Mouse (Mus musculus) neural tube, embryonic 12.5 days (tissue): ENCODE results near the gene Slc7a15. TPM values are rescaled to one million over a fixed set of nuclear protein-coding genes. Genes with fewer than 3 reads are reported as not detected.

Source experiments
- ATAC-seq: fragments of 200-750 bp; cut with Nextera tagmentation; 2 replicates; pipeline ENCODE4 v1.8.0; 2017; ENCODE audit warnings: low read depth, mild to moderate bottlenecking, moderate TSS enrichment, moderate library complexity; ENCODE audit not compliant: low FRiP score
- H3K27ac ChIP-seq: fragments of 300-500 bp; sonication (generic); 2 replicates; pipeline ENCODE4 v1.5.1; 2016
- H3K27me3 ChIP-seq: fragments of 300-500 bp; sonication (generic); replicated peaks from 2 replicates; pipeline ENCODE4 v1.6.1; 2016; ENCODE audit warnings: mild to moderate bottlenecking
- H3K36me3 ChIP-seq: fragments of 300-500 bp; sonication (generic); 2 replicates; pipeline ENCODE4 v1.6.1; 2016; ENCODE audit warnings: mild to moderate bottlenecking
- H3K4me1 ChIP-seq: fragments of 300-500 bp; sonication (generic); 2 replicates; pipeline ENCODE4 v1.6.1; 2016
- H3K4me2 ChIP-seq: fragments of 300-500 bp; sonication (generic); replicated peaks from 2 replicates; pipeline ENCODE4 v1.6.1; 2016; ENCODE audit warnings: mild to moderate bottlenecking
- H3K4me3 ChIP-seq: fragments of 300-500 bp; sonication (generic); 2 replicates; pipeline ENCODE4 v1.5.1; 2016
- H3K9ac ChIP-seq: fragments of 300-500 bp; sonication (generic); 2 replicates; pipeline ENCODE4 v1.6.1; 2016; ENCODE audit warnings: mild to moderate bottlenecking
- H3K9me3 ChIP-seq: fragments of 300-500 bp; sonication (generic); 2 replicates; pipeline ENCODE4 v1.6.1; 2016; ENCODE audit warnings: mild to moderate bottlenecking
- WGBS: fragments of 180-500 bp; shearing (Covaris S2); methylation state at CpG from one replicate; pipeline ENCODE4 v1.1.7; 2016; 5-methylcytosine and 5-hydroxymethylcytosine counted together
- polyA plus RNA-seq: library from polyadenylated mRNA; unstranded; fragments of >200 nt; fragmentation: Nextera tagmentation; extraction: Ambion mirVana; gene quantifications from 2 replicates; pipeline ENCODE4 v1.2.1, GENCODE M21; 2016

The Slc7a15 gene
- polyA plus RNA-seq, 1 experiment from 2014 or later: not detected

DNA sequence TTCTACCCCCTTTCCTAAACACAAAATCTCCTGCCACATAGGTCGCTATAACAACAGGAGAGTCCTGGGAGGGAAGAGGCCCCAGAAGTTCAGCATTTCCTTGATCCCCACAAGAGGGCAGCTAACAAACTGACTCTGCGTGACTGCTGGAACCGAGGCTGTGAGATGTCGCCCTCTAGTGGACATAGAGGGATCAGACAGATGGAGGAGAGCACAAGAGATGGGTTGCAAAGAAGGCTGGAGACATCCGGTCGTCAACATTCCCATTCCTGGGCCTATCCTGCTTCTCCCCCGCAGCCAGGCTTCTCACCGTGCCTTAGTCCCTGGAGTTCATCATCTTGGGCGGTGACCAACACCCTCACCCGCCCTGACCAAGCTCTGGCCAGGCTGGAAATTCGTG, 51.5 kb downstream of the Slc7a15 start:
- Histone ChIP-seq H3K9me3 (no peaks in the 10 kb centered on the region), H3K4me2 (no peak overlapping the region), H3K27me3 (no peaks in the 10 kb centered on the region), H3K27ac (no peak overlapping the region), H3K36me3 (no peaks in the 10 kb centered on the region), H3K9ac (no peak overlapping the region), H3K4me1 (no peaks in the 10 kb centered on the region), H3K4me3 (no peak overlapping the region)
- WGBS: 16% methylated on average over 11 of the region's 11 CpGs
- ATAC-seq: peak; percentile 70

DNA sequence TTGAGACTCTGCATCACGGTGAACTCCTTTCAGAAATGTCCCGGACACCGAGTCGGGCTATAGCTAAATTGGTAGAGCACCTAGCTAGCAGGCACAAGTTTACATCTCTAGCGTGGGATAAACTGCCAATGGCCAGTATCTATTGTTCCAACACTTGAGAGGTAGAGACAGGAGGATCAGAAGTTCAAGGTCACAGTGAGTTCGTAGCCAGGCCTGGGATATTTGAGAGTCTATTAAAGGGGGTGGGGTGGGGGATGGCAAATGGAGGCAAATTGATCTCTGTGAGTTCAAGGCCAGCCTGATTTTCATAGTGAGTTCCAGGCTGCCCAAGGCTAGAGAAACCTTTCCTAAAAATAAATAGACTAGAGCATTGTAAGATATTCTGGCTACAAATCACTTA, 52.1 kb downstream of the Slc7a15 start:
- no peaks in the 10 kb centered on the region for H3K27me3 ChIP-seq
- H3K9ac ChIP-seq: no peak overlapping the region
- no peaks in the 10 kb centered on the region for H3K9me3 ChIP-seq
- no peak overlapping the region for H3K4me3 ChIP-seq
- H3K4me1 ChIP-seq: no peaks in the 10 kb centered on the region
- no peaks in the 10 kb centered on the region for H3K36me3 ChIP-seq
- H3K27ac ChIP-seq: no peak overlapping the region
- H3K4me2 ChIP-seq: no peak overlapping the region
- ATAC-seq: no peak
- 94% methylated on average over 6 of the region's 6 CpGs for WGBS

DNA sequence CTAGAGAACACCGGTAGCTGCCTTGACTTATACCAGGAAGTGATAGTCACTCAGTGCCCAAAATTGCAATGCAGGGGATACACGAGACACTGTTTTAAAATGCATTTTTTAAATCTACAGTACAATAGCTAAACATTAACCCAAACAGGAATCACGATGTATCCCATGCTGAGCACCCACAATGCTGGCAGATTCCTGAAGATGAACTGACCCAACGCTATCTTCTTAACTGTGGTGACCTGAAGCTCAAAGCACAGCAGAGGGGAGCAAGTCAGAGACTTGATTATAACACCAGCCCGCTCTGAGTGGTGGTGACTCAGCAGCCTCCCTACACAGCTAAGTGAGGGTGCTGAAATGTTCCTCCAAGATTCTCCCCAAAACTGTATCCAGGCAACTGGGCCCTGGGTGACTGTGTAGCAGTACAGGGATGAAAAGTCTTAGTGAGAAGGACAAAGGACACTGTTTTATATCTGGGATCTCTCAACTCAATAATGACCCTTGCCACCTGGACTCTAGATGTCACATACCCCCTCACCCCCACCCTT, 53.7 kb downstream of the Slc7a15 start:
- no peaks in the 10 kb centered on the region for H3K27me3 ChIP-seq
- H3K36me3 ChIP-seq: no peaks in the 10 kb centered on the region
- no peaks in the 10 kb centered on the region for H3K4me1 ChIP-seq
- H3K4me2 ChIP-seq: no peak overlapping the region
- 82% methylated on average over 5 of the region's 5 CpGs for WGBS
- H3K9ac ChIP-seq: no peak overlapping the region
- no peaks in the 10 kb centered on the region for H3K9me3 ChIP-seq
- no peak for ATAC-seq
- no peak overlapping the region for H3K27ac ChIP-seq
- no peak overlapping the region for H3K4me3 ChIP-seq

DNA sequence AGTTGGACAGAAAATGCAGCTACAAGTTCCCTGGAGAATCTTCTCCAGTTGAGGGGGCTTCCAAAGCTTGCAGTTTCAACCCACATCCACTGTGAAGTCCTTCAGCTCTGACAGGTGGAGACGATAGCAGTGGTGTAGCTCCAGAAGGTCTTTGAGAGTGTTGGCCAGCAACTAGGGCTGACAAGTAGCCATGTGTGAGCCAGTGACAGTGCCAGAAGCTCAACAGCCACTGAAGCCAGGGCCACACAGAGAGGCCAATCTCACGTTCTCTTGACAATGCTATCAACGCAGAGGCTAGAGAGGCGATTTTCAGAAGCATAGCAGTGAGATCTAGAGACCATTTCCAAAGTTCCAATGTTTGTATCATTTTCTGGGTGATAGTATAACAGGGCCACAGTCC, 56.5 kb downstream of the Slc7a15 start:
- no peaks in the 10 kb centered on the region for H3K4me1 ChIP-seq
- H3K36me3 ChIP-seq: no peaks in the 10 kb centered on the region
- no peaks in the 10 kb centered on the region for H3K27me3 ChIP-seq
- no peaks in the 10 kb centered on the region for H3K9me3 ChIP-seq
- H3K9ac ChIP-seq: no peak overlapping the region
- no peak for ATAC-seq
- H3K4me2 ChIP-seq: no peak overlapping the region
- no peak overlapping the region for H3K4me3 ChIP-seq
- H3K27ac ChIP-seq: no peak overlapping the region
- 87% methylated on average over 4 of the region's 4 CpGs for WGBS

DNA sequence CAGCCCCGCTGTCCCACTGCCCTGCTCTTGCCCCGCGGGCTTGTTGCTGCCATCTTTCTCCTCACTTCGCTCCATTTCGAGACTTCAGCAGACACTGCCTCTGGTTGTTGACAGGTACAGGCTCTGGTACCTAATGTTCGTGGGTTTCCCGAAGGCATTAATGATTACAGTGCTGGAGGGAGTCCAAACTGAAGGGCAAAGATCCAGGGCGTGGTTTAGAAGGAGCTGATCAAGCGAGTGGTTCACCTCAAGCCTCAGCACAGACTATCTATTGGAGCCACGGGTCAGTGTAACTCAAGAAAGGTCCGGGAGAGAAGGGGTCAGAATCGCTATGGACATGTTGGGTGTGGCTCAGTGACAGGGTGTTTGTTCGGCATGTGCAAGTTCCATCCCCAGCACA, 59.4 kb downstream of the Slc7a15 start:
- Histone ChIP-seq H3K4me1 (no peaks in the 10 kb centered on the region), H3K4me2 (no peak overlapping the region), H3K27me3 (no peaks in the 10 kb centered on the region), H3K9ac (no peak overlapping the region), H3K4me3 (no peak overlapping the region), H3K9me3 (no peaks in the 10 kb centered on the region), H3K27ac (no peak overlapping the region), H3K36me3 (no peaks in the 10 kb centered on the region)
- no peak for ATAC-seq
- WGBS: 90% methylated on average over 13 of the region's 13 CpGs

DNA sequence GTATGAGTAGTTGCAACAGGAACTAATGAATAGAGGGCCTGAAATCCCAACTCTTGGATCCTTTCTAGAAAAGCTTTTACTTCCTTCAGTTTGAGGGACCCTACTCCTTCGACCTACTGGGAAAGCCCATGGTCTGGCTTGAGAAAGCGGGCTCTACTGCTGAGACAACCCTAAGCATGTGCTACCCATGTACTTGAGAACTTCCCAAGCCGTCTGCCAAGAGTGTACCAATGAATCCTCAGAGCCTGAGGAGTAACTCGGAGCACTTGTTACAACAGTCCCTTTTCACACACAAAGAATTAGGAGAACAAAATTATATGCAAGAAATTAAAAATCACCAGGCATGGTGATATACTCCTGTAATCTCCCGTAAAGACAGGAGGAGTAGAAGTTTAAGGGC, 61.6 kb downstream of the Slc7a15 start:
- WGBS: 89% methylated on average over 5 of the region's 5 CpGs
- Histone ChIP-seq H3K27ac (no peak overlapping the region), H3K4me2 (no peak overlapping the region), H3K9ac (no peak overlapping the region), H3K4me3 (no peak overlapping the region), H3K36me3 (no peaks in the 10 kb centered on the region), H3K4me1 (no peaks in the 10 kb centered on the region), H3K27me3 (no peaks in the 10 kb centered on the region), H3K9me3 (no peaks in the 10 kb centered on the region)
- ATAC-seq: no peak

DNA sequence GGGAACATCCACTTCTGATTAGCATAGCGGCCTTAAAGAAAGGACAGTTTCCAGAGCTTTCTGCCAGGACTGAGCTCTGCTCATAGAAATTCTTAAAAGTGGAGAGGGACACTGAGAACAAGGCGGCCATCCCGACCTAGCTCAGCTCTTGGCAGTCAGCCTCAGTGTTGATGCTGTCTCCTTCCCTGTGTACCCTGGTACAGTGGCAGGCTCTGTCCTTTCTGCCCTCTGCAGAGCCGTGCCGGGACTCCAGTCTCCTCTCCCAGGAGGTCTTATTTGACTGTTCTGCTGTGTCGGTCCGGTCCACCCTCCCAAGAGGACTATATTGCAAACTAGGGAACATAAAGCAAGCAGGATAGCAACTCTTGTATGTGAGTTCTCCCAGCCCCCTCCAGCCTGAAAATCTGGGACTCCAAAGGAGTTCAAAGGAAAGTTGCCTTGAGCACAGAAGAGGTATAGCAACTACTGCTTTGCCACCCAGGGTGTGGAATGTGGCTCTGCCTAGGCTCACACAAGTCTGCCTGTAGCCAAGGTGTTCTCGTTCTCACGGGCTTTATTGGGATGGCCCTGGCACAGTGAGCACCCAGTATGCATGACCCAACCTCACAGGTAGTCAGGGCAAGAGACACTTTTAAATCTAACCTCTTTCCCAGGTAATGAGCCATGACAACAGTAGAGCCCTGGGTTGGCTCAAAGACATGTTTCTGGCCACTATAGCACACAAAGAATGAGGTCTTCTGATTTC, 62.5 kb downstream of the Slc7a15 start:
- H3K4me1 ChIP-seq: no peaks in the 10 kb centered on the region
- 68% methylated on average over 9 of the region's 9 CpGs for WGBS
- no peaks in the 10 kb centered on the region for H3K36me3 ChIP-seq
- H3K9ac ChIP-seq: no peak overlapping the region
- H3K27ac ChIP-seq: no peak overlapping the region
- no peaks in the 10 kb centered on the region for H3K27me3 ChIP-seq
- H3K9me3 ChIP-seq: no peaks in the 10 kb centered on the region
- H3K4me2 ChIP-seq: no peak overlapping the region
- H3K4me3 ChIP-seq: no peak overlapping the region
- no peak for ATAC-seq

DNA sequence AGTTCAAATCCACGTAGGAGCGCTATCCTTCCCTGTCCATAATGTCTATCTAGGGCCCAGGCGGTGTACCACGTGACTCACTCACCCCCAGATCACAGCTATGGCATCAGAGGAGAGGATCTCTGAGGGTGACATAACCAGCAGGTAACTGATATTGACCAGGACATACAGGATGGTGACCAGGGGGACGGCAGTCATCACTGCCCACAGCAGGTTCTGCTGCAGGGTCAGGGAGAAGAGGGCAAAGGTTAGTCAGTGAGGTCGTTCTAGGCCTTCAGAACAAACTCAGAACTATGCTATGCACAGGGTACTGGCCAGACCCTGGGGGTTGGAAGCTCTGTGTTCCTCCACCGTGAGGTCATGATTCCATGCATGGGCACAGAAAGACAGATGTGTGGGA, 63.3 kb downstream of the Slc7a15 start:
- H3K4me2 ChIP-seq: no peak overlapping the region
- H3K4me1 ChIP-seq: no peaks in the 10 kb centered on the region
- ATAC-seq: no peak
- H3K27me3 ChIP-seq: no peaks in the 10 kb centered on the region
- no peak overlapping the region for H3K9ac ChIP-seq
- H3K9me3 ChIP-seq: no peaks in the 10 kb centered on the region
- 83% methylated on average over 7 of the region's 7 CpGs for WGBS
- H3K36me3 ChIP-seq: no peaks in the 10 kb centered on the region
- H3K27ac ChIP-seq: no peak overlapping the region
- no peak overlapping the region for H3K4me3 ChIP-seq

DNA sequence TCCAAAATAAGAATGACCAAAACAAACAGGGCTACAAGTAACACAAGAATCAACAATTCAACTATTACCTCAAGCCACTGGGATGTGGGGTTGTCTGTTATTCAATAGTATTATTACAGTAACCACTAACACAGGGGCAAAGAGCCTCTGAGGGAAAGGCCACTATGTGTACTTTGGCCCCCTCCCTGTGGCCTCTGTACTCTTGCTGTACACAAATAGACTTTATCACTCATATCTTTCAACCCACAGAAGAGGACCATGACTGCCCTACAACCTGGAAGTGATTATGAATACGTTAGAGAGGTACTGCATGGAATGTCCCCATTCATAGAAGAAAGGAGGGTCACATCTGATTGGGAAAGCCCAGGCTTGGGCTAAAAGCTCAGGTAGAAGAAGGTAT, 64.0 kb downstream of the Slc7a15 start:
- Histone ChIP-seq H3K4me1 (no peaks in the 10 kb centered on the region), H3K4me3 (no peak overlapping the region), H3K9me3 (no peaks in the 10 kb centered on the region), H3K27ac (no peak overlapping the region), H3K4me2 (no peak overlapping the region), H3K9ac (no peak overlapping the region), H3K36me3 (no peaks in the 10 kb centered on the region), H3K27me3 (no peaks in the 10 kb centered on the region)
- WGBS: 89% methylated on average over 1 of the region's 1 CpGs
- ATAC-seq: no peak

DNA sequence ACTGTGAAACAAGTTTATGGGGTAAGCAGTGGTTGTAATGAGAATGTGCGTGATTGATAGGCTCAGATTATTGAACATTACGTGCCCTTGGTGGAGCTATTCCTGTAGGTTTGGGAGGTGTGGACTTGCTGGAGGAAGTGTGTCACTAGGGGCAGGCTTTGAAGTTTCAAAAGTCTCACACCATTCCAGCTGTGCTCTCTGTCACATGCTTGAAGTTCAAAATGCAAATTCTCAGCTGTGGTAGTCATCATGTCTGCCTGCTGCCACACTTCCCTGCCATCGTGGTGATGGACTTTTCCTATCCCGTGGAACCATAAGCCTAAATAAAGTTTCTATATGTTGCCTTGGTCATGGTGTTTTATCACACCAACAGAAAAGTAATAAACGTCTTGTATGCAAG, 71.1 kb downstream of the Slc7a15 start:
- no peaks in the 10 kb centered on the region for H3K27me3 ChIP-seq
- no peak overlapping the region for H3K4me3 ChIP-seq
- no peak for ATAC-seq
- no peak overlapping the region for H3K9ac ChIP-seq
- no peaks in the 10 kb centered on the region for H3K36me3 ChIP-seq
- no peak overlapping the region for H3K27ac ChIP-seq
- no peaks in the 10 kb centered on the region for H3K4me1 ChIP-seq
- 80% methylated on average over 5 of the region's 5 CpGs for WGBS
- no peaks in the 10 kb centered on the region for H3K9me3 ChIP-seq
- no peak overlapping the region for H3K4me2 ChIP-seq

DNA sequence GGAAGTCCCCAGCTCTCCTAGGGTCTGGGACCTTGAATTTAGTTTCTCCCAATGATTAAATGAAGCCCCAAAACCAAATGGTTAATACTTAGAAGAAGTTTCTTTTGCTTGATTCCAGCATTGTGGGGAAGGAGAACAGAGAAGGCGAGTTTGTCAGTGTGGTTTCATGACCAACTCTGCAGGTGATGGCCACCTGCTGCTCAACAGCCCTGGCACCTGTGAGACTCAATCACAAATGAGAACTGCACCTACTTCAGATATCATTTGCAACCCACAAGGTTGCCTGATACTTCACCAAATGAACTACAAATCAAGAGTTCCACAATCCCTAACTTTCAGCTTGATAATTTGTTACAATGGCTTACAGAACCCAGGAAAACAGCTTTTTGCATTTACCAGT, 71.7 kb downstream of the Slc7a15 start:
- WGBS: 89% methylated on average over 1 of the region's 1 CpGs
- H3K4me1 ChIP-seq: no peaks in the 10 kb centered on the region
- no peak for ATAC-seq
- no peaks in the 10 kb centered on the region for H3K9me3 ChIP-seq
- no peak overlapping the region for H3K9ac ChIP-seq
- H3K4me2 ChIP-seq: no peak overlapping the region
- H3K27ac ChIP-seq: no peak overlapping the region
- no peaks in the 10 kb centered on the region for H3K36me3 ChIP-seq
- no peak overlapping the region for H3K4me3 ChIP-seq
- H3K27me3 ChIP-seq: no peaks in the 10 kb centered on the region

DNA sequence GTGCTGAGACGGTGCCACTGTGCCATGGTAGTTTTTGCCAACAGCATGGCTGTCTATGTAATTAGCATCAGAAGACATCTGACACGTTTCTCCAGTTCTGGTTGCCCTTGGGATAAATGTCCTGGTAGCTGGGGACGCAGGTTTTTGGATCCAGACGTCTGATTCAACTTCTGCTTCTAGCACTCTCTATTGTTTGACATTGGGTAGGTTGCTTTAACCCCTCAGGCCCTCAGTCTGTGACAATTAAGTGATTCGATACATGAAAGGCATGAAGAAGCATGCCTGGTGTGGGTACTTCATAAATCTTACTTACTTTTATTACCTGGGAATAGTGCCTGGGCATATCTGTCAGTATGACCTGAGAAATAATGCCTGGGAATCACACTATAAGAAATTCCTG, 74.8 kb downstream of the Slc7a15 start:
- no peaks in the 10 kb centered on the region for H3K9me3 ChIP-seq
- no peak overlapping the region for H3K27ac ChIP-seq
- no peak overlapping the region for H3K4me2 ChIP-seq
- WGBS: 57% methylated on average over 5 of the region's 5 CpGs
- H3K4me1 ChIP-seq: no peaks in the 10 kb centered on the region
- H3K36me3 ChIP-seq: no peaks in the 10 kb centered on the region
- no peak overlapping the region for H3K4me3 ChIP-seq
- H3K9ac ChIP-seq: no peak overlapping the region
- no peaks in the 10 kb centered on the region for H3K27me3 ChIP-seq
- ATAC-seq: no peak

DNA sequence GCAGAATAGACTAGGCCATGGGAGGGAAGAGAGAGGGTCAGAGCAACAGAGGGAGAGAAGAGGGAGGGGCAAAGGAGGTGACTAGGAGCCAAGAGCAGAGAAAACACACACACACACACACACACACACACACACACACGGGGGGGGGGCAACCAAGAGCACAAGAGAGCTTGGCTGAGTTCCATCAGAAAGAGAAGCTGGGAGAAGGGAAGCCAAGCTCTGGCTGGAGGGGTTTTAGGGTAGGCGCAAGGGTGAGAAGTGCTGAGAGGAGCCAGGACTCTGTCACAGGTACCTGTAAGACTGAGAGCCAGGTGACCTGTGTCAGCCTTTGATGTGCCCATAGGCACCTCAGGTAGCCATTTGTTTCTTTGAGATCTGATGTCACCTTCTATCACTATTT, 76.2 kb downstream of the Slc7a15 start:
- Histone ChIP-seq H3K36me3 (no peaks in the 10 kb centered on the region), H3K9me3 (no peaks in the 10 kb centered on the region), H3K9ac (no peak overlapping the region), H3K4me2 (no peak overlapping the region), H3K4me3 (no peak overlapping the region), H3K27me3 (no peaks in the 10 kb centered on the region), H3K27ac (no peak overlapping the region), H3K4me1 (no peaks in the 10 kb centered on the region)
- WGBS: 71% methylated on average over 2 of the region's 2 CpGs
- ATAC-seq: no peak
